Mouse (Mus musculus): ENCODE measurements around the gene Foxd1.

The Foxd1 gene

DNA sequence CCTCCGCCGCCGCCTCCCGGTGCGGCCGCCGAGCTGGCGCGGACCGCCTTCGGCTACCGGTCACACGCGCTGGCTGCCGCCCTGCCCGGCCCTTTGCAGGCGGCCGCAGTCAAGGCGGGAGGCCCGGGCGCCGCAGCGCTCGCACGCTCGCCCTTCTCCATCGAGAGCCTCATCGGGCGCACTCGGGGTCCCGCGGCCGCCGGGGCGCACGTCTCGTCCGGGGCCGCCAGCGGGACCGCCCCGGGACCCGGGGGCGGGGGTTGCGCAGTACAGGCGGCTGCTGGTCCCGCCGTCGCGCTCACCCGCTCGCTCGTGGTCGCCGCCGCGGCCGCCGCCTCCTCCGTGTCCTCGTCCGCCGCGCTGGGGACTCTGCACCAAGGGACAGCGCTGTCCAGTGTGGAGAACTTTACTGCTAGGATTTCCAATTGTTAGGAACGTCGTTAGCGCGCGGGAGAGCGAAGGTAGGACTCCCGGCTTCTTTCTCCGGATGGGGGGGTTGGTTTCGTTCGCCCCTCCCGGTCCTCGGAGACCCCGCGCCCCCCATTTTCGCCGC is 1.6 kb downstream of the Foxd1 start:
- peak; percentile 47 for DNase-seq (ENCODE audit: low spot score)

- no peak for DNase-seq (ENCODE audit: low spot score)
Measured at GRCm38 (mm10) chr13:98356176-98356972, 2.3 kb downstream of the Foxd1 start.

DNA sequence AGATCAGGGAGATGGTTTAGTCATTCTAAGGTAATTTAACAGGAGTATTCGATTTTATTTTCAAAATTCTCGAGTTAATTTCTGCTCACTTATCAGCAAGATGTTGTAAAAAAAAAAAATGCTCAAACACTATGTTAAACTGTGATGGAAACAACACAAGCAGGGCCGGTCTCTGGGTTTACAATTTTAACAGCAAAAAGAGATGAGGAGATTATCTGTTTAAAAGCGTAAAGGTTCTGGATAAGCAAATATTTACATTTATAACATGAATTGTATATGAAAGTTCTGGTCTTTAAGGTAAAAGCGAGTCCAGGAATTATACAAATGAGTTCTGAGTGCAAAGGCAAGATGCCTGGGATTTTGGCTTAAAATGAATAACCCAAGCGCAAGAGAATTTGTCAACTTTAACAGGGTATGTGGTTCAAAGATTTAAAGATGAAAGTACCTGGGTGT is 3.0 kb downstream of the Foxd1 start:
- no peak for DNase-seq (ENCODE audit: low spot score)

GRCm38 (mm10) chr13:98357433-98358423 is 3.7 kb downstream of the Foxd1 start:
- DNase-seq (ENCODE audit: low spot score), result no peak

DNA sequence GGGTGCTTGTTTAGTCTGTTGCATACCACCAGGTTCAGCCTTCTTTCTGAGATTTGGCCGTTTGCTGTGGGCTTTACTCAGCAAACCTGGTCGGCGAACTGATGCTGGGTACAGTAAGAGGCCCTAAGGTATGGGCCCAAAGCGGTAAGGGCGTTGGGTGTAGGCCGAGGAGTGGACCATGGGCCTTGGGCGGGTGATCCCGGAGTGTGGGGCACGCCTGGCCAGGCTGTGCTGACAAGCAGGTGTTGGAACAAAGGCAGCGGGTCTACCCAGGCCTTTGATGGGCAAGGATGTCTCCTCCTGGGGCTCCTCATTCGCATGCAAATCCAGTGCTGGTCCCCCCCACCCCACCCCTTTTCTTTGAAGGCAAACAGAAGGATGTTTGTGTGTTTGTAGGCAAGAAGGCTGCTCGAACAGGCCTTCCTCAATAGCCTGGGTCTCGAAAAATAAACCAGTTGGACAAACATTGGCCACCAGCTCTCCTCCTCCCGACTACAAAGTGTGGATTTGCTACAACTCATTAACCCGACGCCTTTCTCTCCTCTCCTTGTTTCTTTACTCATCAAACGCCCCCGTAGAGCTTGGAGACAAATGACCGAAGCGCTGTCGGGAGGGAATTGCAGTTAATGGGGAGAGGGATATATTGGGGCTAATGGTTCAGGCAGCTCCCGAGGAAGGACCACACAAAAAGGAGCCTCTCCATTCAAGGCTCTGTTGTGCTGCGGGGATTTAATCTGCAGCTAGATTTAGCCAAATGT is 4.6 kb downstream of the Foxd1 start:
- DNase-seq (ENCODE audit: low spot score), result no peak

GRCm38 (mm10) chr13:98359337-98359736 is 5.3 kb downstream of the Foxd1 start:
- no peak for DNase-seq (ENCODE audit: low spot score)

DNA sequence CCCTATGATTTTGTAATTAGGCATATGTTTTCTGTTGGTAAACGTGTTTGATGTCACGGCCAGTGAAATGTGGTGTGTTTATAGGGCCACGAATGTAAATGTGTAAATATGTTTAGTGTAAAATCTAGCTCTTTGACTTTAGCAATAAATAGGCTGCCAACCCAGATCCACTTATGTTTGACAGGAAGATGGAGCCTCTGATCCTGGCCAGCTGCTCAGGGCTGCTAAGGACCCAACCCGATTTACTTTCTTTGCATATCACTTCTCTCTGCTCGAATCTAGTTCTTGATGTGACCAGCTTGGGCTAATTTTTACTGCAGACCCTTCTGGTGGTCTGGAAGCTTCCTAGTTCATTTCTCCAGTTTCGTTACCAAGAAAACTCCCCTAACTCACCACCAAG is 6.3 kb downstream of the Foxd1 start:
- no peak for DNase-seq (ENCODE audit: low spot score)

- DNase-seq (ENCODE audit: low spot score), result no peak
Measured at GRCm38 (mm10) chr13:98361161-98361560, 7.1 kb downstream of the Foxd1 start.

GRCm38 (mm10) chr13:98363046-98363445 is 9.0 kb downstream of the Foxd1 start:
- DNase-seq (ENCODE audit: low spot score), result no peak

DNA sequence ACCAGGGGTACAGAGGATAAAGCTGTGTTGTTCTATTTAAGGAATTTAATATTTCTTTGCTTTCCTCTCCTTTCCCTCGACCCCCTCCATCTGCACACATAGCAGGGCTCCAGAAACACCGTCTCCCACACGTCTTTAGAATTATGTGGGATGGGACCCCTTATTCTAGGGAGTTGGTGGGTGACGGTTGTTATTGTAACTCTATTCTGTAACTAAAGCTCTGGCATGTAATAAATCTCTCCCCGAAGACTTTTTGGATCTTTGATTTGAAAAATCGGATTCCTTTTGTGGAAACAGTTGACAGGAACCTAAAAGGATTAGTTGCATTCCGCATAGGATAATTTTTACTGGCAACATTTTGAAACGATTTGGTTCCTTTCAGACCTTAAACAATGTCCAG is 11.0 kb downstream of the Foxd1 start:
- no peak for DNase-seq (ENCODE audit: low spot score)

- no peak for DNase-seq (ENCODE audit: low spot score)
Measured at GRCm38 (mm10) chr13:98365766-98366421, 11.9 kb downstream of the Foxd1 start.

DNA sequence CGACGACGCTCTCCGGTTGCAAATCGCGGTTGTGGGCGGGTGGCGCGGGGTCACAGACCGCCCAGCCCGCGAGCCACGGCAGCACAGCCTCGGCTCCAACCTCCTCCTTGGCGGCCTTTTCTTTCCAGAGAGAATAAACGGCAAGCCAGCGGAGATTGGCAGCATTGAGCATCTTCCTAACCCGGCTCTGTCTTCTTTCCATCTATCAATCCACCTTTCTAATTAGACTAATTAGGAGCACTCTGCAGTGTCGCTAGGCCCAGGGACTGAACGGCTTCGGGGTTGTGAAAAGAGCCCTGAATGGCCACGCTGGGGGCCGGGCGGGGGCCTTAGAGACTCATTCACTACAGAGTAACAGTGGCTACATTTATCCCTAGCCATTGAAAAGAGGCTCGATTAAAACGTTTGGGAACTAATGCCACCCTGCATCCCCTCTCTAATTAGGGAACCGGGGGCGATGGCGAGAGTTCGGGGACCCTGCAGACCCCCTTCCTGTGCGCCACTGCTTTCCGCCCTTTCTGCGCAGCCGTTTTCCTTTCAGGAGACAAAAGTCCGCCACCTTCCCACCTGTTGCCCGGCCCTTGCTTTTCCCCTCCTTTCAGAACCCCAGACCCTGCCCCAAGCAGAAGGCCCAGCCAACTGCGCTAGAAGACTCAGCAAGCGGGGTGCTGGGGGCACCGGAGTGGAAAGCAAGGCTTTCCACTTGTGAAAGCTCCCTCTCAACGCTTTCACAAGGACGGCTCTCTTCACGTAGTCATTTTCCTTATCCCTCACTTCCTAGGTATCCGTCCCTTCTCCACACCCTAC is 12.6 kb downstream of the Foxd1 start:
- DNase-seq (ENCODE audit: low spot score), result no peak

- DNase-seq (ENCODE audit: low spot score), result no peak
Measured at GRCm38 (mm10) chr13:98367601-98368000, 13.6 kb downstream of the Foxd1 start.

DNA sequence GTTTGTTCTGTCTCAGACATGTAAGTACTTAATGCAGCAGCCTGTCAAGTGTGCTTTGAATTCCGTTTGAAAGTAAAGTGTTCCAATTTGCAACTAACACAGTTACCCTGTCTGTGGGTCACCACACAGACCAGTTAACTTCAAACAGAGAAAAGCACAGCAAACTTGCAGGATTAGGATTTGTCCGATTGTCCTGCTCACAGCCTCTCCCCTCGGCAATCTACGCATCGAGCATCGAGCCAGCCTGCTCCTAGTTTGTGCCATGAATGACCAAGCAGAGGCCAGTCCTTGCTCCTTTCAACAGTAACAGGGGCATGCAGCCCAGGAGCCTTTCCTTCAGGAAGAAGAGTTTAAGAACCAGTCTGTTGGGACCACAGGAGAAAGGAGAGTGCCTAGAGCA is 15.0 kb downstream of the Foxd1 start:
- no peak for DNase-seq (ENCODE audit: low spot score)

- DNase-seq (ENCODE audit: low spot score), result no peak
Measured at GRCm38 (mm10) chr13:98374560-98374959, 20.5 kb downstream of the Foxd1 start.

DNA sequence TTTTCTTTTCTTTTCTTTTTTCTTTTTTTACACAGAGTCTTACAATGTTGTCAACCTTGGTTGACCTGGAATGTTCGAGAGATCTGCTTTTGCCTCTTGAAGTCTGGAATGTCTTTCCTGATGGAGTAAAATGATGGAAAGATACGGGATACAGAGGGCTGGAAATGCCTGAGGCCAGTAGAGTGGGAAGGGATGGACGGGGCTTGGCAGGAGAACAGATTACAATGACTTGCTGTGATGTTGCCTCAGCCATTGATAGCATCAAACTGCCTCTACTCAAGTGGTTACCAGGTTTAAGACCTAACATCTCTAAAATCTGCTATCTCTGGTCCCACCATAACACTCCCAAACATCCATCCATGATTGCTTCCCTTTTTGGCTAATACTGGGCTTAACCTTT is 20.9 kb downstream of the Foxd1 start:
- DNase-seq (ENCODE audit: low spot score), result no peak

DNA sequence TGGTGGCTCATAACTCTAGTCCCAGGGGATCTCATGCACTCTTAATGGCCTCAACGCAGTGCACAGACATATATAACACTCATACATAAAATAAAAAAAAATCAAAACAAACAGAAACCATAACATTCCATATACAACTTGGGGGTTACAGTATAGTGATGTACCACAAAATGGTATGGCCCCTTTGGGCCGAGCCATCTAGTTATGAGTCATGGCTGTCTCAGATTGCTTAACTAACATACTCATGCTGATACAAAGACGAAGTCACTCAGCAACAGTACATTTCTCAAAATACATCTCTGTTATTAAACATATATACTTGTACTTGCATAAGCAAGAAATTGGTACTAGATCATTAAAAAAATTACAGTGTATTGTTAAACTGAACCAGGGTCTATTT is 23.7 kb downstream of the Foxd1 start:
- no peak for DNase-seq (ENCODE audit: low spot score)

DNA sequence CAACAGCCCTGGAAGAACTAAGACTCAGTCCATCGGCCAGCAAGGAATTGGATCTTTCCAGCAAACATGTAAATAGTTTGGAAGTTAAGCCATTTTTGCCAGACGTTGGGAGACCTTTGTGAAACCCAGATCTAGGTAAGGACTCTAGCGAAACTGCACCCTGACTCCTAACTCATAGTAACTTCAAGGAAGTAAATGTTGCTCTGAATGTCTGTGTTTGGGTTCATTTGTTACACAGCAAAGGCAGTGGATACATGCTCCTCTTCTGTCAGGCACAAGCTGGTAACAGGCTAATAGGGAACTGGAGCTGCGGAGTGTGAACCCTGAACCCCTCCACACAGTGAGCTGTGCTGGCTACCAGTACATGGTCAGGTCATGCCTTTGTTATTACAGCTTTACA is 28.7 kb downstream of the Foxd1 start:
- no peak for DNase-seq (ENCODE audit: low spot score)

- peak; percentile 16 for DNase-seq (ENCODE audit: low spot score)
Measured at GRCm38 (mm10) chr13:98383911-98384498, 30.0 kb downstream of the Foxd1 start.

- no peak for DNase-seq (ENCODE audit: low spot score)
Measured at GRCm38 (mm10) chr13:98385877-98386276, 31.8 kb downstream of the Foxd1 start.
